19 mouse cellular contexts compared by ENCODE assay signal in genomic region chr5:91762589-91762988, GRCm38 (mm10).
"Had no signal": no experiment of that assay in that cellular context is flagged by ENCODE, and none has a peak within 500 bp of the region (broad histone marks: within the 10 kb centered on the region; RNA-seq: fewer than 3 reads in every experiment).

No protein-coding gene starts in this region.

- H3K4me2 ChIP-seq: lung, embryonic 14.5 days; midbrain, embryonic 12.5 days; neural tube, embryonic 13.5 days; neural tube, embryonic 15.5 days had no signal

- DNase-seq: lung, adult 18-20 months; lung, embryonic 14.5 days; lung, postnatal 10 days; lung, postnatal 4 days; midbrain, embryonic 14.5 days; retina, postnatal 1 day; right cerebral cortex, adult 18-20 months; right cerebral cortex, postnatal 25 days; right cerebral cortex, postnatal 4 days; spleen, adult 18-20 months; thymus, adult 18-20 months; thymus, postnatal 14 days; thymus, postnatal 36 days had no signal

- H3K36me3 ChIP-seq: midbrain, embryonic 10.5 days; midbrain, embryonic 12.5 days; neural tube, embryonic 13.5 days; neural tube, embryonic 15.5 days had no signal

- H3K9me3 ChIP-seq: midbrain, embryonic 10.5 days; midbrain, embryonic 12.5 days; neural tube, embryonic 13.5 days; neural tube, embryonic 15.5 days had no signal

- H3K27ac ChIP-seq: midbrain, embryonic 10.5 days; midbrain, embryonic 12.5 days; neural tube, embryonic 13.5 days; neural tube, embryonic 15.5 days had no signal

- H3K9ac ChIP-seq: lung, embryonic 14.5 days; midbrain, embryonic 12.5 days; neural tube, embryonic 13.5 days; neural tube, embryonic 15.5 days had no signal

- ATAC-seq: midbrain, embryonic 16.5 days had no signal

- H3K4me3 ChIP-seq: midbrain, embryonic 10.5 days; midbrain, embryonic 12.5 days; myocyte; neural tube, embryonic 13.5 days; neural tube, embryonic 15.5 days had no signal

- H3K27me3 ChIP-seq: midbrain, embryonic 12.5 days; neural tube, embryonic 13.5 days; neural tube, embryonic 15.5 days had no signal
